Mouse (Mus musculus) lung, postnatal 25 days (tissue): ENCODE data around the gene Samm50.
A peak's percentile ranks its signal among the peaks of the same experiment; 100 is the strongest.

Source experiments
- DNase-seq: peaks from one replicate; pipeline ENCODE4 v3.0.0; 2022; ENCODE audit warnings: low spot score

Gene Samm50

GRCm38 (mm10) chr15:84238991-84239401, 47.0 kb downstream of the Samm50 start:
- DNase-seq, result no peak

DNA sequence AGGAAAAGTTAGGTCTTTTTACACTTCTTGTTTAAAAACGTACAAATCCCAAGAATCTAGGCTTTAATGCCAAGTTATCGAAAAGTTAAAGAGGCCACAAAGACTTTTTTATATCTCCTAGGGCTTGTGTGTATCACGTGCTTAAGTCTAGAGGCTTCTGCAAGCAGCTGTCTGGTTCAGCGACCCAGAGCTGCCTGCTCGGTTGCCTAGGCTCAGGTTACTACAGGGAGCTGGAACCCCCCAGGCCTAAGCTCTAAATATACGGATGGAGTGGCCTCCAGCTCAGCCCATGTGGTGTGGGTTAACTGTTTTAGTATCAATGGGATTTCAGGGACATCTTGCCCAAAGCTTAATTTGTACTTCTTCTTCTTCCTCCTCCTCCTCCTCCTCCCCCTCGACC, 49.5 kb downstream of the Samm50 start:
- no peak for DNase-seq

GRCm38 (mm10) chr15:84245104-84245503, 53.1 kb downstream of the Samm50 start:
- DNase-seq, result no peak

DNA sequence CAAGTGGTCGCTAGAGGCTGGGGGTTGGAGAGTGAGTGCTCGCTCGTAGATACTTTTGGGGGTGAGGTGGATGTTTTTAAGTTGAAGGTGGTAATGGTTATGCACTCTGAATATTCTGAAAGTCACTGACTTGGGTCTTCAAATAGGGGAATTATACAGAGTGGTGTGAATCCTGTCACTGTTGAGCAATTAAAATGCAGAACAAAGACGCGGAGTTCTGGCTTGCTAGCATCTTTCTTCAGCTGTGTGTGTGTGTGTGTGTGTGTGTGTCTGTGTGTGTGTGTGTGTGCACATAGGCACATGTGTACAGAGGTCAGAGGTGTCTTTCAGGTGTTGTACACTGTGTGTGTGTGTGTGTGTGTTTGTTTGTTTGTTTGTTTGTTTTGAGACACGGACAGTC, 54.2 kb downstream of the Samm50 start:
- no peak for DNase-seq

GRCm38 (mm10) chr15:84247309-84247708, 55.3 kb downstream of the Samm50 start:
- DNase-seq, result no peak

DNA sequence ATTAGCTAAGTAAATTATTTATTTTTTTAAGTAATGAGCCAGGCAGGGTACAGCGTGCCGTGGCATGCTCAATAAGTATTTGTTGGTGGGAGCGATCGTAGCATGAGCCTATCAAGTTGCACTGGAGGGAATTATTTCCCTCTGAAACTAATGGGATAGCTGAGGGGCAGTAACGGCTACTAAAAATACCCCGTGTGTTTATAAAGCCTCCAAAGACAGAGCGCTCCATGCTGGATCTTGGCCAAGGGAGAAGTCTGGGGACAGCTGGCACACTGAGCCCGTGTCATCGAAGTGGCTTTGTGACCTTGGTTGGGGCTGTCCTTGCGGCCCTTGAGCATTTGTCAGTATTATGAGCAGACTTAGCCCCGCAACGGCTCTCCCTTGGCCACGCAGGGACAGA, 59.2 kb downstream of the Samm50 start:
- DNase-seq, result peak; percentile 69

GRCm38 (mm10) chr15:84252645-84253044, 60.6 kb downstream of the Samm50 start:
- DNase-seq, result no peak

- DNase-seq, result no peak
Observed at GRCm38 (mm10) chr15:84253757-84254156, 61.7 kb downstream of the Samm50 start.

DNA sequence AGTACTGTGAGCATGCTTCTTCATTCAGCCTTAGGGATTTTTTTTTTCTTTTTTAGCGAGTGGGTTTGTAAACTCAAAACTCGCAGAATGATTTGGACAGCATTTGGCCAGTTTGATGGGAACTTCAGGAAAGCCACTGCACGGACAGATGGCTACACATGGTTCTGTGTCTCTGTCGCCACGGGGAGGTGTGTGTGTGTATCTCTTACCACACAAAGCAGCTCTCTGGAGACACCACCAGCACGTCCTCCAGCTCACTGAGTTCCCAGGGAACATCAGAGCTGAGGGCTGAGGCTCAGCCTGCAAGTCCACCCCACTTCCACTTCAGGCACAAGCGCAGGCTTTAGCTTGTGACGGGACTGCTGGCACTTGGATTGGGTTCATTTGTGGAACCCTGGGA, 62.3 kb downstream of the Samm50 start:
- DNase-seq, result no peak

GRCm38 (mm10) chr15:84256254-84256850, 64.3 kb downstream of the Samm50 start:
- DNase-seq, result no peak

- DNase-seq, result no peak
Observed at GRCm38 (mm10) chr15:84256864-84257263, 64.8 kb downstream of the Samm50 start.

DNA sequence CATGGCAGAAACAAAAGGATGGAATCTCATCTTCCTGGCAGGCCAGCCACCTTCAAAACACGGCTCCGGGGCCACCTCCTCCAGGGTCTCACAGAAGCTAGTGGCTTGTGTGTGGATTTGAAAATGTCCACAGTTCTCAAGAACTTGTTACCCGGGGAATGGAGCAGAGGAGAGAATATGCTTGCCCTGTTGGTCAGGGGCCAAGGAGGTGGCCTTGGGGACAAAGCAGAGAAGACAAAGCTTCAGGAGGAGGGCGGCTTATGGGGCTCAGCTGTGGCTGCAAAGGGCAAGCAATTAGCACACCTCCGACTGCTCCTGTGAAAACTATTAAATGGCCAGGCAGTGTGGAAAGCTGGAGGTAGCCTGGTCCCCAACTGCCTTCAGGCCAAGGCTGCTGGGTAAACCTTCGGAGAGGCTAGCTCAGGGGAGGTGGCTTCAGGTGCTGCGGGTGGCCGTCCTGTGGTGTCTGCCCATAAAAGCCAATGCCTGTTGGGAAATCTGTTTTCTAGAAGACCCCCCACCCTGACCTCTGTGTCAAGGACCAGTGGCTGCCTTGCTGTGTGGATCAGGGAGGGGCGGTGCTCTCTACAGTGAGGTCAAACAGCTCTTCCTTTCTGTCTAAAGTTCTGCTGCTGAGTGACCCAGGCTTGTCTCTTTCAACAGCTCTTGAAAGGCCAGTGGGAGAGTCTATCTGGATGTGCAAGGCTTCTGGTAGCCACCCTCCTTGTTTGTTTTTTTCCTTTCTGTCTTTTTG, 66.7 kb downstream of the Samm50 start:
- DNase-seq, result no peak

DNA sequence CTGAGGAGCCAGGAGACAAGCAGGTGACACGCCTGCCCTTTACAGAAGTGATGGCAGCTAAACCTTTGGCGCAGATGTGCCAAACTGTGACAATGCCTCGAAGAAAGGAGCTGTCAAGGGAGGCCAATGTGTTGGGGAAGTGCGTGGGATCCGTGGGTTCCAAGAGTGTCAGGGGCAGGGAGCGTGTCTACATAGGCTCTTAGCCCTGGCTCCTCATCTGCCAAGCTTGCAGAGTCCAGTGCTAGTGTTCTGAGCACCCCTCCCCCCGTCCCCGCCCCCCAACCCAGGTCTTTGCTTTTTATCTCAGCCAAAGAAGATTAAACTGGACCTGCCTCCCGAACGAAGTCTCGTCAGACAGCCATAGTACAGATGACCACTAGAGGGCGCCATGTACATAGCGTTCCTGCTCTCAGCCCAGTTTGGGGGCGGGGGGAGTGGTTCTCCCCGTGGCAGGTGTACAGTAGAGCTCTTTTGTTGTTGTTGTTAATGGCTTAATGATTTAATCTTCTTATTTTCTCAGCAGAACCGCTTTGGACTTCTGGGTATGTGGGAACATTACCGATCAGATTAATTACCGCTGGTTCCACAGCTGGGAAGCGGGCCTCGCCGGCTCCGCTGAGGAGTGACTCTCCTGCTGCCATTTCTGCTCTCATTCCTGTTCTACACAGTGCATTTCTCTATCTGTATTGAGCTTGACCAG, 68.2 kb downstream of the Samm50 start:
- DNase-seq, result peak; percentile 52

DNA sequence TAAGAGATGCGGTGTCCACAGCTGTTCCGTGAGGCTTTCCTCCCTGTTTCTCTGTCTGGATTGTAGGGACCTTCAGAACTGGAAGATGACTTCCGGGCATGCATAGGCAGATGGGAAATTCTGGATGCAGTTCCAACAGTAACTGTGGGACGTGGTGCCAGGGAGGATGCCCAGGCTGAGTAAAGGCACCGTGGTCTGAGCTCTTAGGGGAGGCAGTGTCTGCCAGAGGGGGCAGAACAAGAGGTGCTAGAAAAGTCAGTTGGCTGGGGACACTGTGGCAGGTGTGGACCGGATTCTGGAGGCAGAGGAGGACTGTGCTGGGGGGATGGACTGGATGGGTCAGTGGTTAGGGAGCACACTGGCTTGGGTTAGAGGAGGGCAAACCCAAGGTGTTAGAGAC, 70.6 kb downstream of the Samm50 start:
- no peak for DNase-seq

GRCm38 (mm10) chr15:84263573-84263972, 71.5 kb downstream of the Samm50 start:
- DNase-seq, result no peak

DNA sequence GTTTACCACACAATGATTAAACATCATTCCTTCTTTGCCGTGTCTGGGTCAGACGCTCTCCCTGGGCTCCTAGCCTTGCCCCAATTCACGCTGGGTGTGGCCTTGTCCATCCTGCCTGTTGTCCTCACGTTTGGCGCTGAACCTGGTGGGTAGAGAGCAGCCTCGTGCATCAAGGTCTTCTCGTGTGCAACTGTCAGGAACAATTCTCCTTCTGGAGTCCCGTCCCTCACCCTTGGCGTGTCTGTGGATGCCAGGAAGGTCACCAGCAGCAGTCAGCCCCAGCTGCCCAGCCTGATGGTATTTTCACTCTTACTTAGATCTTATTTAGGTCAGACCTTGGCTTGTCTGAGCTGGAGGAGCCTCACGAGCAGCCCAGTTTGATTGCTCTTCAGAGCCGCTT, 73.1 kb downstream of the Samm50 start:
- DNase-seq, result no peak

DNA sequence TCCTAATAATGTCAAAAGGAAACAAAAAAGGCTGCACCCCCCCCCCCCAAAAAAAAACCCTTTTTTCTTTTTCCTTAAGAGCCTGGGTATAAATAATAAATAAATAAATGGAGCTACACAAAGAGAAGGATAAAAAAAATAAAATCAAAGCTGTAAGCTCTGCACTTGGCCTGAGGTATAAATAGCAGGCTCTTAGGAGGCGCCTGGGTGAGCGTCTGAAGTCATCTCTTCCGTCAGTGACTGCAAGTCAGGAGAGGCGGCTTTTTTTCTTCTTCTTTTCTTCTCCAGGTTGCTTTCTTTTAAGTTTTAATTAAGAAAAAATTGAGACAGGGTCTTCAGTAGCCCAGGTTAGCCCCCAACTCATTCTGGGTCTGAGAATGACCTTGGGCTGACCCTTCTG, 74.2 kb downstream of the Samm50 start:
- DNase-seq, result no peak
